Mouse (Mus musculus) neural tube, embryonic 12.5 days (tissue): ENCODE measurements at regions not wholly inside any gene's neighbourhood (a gene's known extent, or its start where the extent isn't known, plus 50 kb on each side); places are given as distances from the start of the nearest gene placed in this dataset.
"Not testable (repeated sequence)": the region's sequence is repeated elsewhere in the genome, so short reads cannot be mapped to it uniquely, and the experiment has no call there.

Source experiments
- ATAC-seq: fragments of 200-750 bp; cut with Nextera tagmentation; 2 replicates; pipeline ENCODE4 v1.8.0; 2017; ENCODE audit warnings: low read depth, mild to moderate bottlenecking, moderate TSS enrichment, moderate library complexity; ENCODE audit not compliant: low FRiP score
- H3K27ac ChIP-seq: fragments of 300-500 bp; sonication (generic); 2 replicates; pipeline ENCODE4 v1.5.1; 2016
- H3K27me3 ChIP-seq: fragments of 300-500 bp; sonication (generic); replicated peaks from 2 replicates; pipeline ENCODE4 v1.6.1; 2016; ENCODE audit warnings: mild to moderate bottlenecking
- H3K36me3 ChIP-seq: fragments of 300-500 bp; sonication (generic); 2 replicates; pipeline ENCODE4 v1.6.1; 2016; ENCODE audit warnings: mild to moderate bottlenecking
- H3K4me1 ChIP-seq: fragments of 300-500 bp; sonication (generic); 2 replicates; pipeline ENCODE4 v1.6.1; 2016
- H3K4me2 ChIP-seq: fragments of 300-500 bp; sonication (generic); replicated peaks from 2 replicates; pipeline ENCODE4 v1.6.1; 2016; ENCODE audit warnings: mild to moderate bottlenecking
- H3K4me3 ChIP-seq: fragments of 300-500 bp; sonication (generic); 2 replicates; pipeline ENCODE4 v1.5.1; 2016
- H3K9ac ChIP-seq: fragments of 300-500 bp; sonication (generic); 2 replicates; pipeline ENCODE4 v1.6.1; 2016; ENCODE audit warnings: mild to moderate bottlenecking
- H3K9me3 ChIP-seq: fragments of 300-500 bp; sonication (generic); 2 replicates; pipeline ENCODE4 v1.6.1; 2016; ENCODE audit warnings: mild to moderate bottlenecking
- WGBS: fragments of 180-500 bp; shearing (Covaris S2); methylation state at CpG from one replicate; pipeline ENCODE4 v1.1.7; 2016; 5-methylcytosine and 5-hydroxymethylcytosine counted together

DNA sequence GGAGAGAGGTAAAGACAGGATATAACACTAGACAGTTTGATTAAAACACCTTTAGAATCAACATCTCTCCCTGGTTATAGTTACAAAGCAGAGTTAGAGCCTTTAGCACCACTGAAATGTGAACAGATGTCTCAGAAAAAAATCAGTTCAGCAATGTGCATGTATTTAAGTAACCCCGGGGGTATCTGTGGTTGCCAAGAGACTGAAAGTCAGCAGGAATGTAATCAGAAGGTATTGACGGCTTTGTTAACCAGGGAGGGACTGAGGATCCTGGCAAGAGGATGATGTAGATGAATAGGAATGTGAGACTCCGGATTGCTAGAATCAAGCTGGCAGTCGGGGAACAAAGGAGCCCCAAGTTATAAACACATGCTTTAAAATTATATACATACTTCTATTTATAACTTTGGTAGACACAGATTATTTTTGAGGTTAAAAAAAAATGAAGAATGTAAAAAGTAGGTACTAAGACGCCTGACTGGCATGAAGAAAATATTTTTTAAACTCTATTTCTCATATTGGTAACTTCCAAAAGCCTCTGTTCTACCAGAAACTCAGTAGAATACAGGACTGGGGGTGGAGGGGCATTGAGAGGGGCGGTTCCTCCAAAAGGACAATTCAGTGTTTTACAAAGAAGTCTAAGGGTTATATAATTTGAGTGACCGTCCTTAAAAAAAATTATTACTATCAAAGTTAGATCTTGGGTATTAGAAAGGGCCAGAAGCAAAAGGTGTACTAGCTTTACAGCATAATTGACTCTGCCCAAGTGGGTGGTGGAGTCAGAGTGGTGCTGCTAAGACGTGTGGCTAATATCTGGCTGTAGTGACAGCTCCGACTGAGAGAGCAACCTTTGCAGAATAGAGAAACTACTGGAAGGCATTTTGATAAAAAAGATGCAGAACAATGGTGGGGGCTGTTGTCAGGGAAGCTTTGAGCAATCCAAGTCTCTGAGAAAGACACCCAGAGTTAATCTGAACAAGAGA lies 341.2 kb upstream of the Gm6657 start:
- Histone ChIP-seq H3K4me3 (no peak overlapping the region), H3K9me3 (no peaks in the 10 kb centered on the region), H3K27me3 (no peaks in the 10 kb centered on the region), H3K4me1 (peaks cover 21% of the 10 kb centered on the region), H3K9ac (no peak overlapping the region), H3K4me2 (no peak overlapping the region), H3K36me3 (no peaks in the 10 kb centered on the region), H3K27ac (no peak overlapping the region)
- no peak; the same call in 1 of the 2 replicates for ATAC-seq
- 25% methylated on average over 9 of the region's 9 CpGs for WGBS

DNA sequence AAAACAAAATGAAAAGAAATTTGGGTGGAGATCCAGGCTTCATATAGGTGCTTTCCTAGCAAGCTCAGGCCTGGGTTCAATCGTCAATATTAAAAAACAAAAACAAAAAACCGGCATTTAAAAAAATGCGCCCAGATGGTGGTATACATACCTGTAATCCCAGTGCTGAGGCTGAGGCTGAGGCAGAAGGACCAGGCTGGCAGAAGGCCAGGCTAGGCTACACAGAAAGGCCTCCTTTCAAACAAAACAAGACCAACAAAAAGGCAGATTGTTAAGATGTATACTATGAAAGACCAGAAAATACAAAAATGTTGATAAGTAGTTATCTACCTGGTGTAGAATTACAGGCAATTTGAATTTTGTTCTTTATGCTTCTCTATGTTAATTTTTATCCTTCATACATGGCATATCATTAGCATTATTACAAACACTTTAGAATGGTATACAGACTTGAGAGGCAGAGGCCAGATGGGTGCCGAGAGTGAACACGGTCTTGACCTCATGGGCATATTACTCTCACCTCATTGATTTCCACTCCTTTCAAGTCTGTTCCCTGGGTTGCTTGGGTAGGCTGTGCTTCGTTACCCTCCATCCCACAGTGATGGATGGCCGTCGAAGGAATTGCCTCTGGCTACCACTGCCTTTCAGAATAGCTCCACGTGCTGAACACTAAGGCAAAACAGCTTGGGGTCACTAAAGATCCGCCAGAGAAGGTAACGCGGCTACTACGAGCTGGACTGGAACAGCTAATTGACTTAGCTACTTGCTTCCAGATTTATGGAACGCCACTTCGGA lies 339.6 kb upstream of the Gm6657 start:
- Histone ChIP-seq H3K27ac (no peak overlapping the region), H3K4me3 (no peak overlapping the region), H3K27me3 (no peaks in the 10 kb centered on the region), H3K9ac (no peak overlapping the region), H3K36me3 (no peaks in the 10 kb centered on the region), H3K4me2 (no peak overlapping the region), H3K9me3 (no peaks in the 10 kb centered on the region), H3K4me1 (peaks cover 21% of the 10 kb centered on the region)
- peak; percentile 88 for ATAC-seq
- WGBS: 26% methylated on average over 15 of the region's 15 CpGs

DNA sequence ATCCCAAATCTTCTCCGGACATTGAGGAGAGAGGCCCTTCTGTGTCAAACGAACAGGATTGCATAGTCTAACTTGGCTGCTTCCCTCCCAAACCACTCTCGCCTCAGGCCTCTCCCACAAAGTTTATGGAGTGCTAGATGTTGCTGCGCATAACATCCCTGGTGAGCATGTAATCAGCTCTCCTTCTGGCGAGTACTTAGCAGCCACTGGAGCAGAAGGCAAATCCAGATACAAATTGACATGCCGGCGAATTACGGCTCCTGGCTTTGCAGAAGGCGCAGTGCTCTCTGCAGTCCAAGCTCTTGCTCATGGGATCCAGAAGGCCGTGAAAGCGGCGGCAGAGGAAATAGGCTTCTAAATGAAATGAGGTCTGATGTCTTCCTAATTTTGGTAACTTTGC lies 338.2 kb upstream of the Gm6657 start:
- 38% methylated on average over 12 of the region's 12 CpGs for WGBS
- no peak overlapping the region for H3K9ac ChIP-seq
- H3K36me3 ChIP-seq: no peaks in the 10 kb centered on the region
- no peak overlapping the region for H3K4me3 ChIP-seq
- no peaks in the 10 kb centered on the region for H3K9me3 ChIP-seq
- H3K4me2 ChIP-seq: no peak overlapping the region
- peaks cover 24% of the 10 kb centered on the region for H3K4me1 ChIP-seq
- H3K27me3 ChIP-seq: no peaks in the 10 kb centered on the region
- no peak overlapping the region for H3K27ac ChIP-seq
- no peak for ATAC-seq

DNA sequence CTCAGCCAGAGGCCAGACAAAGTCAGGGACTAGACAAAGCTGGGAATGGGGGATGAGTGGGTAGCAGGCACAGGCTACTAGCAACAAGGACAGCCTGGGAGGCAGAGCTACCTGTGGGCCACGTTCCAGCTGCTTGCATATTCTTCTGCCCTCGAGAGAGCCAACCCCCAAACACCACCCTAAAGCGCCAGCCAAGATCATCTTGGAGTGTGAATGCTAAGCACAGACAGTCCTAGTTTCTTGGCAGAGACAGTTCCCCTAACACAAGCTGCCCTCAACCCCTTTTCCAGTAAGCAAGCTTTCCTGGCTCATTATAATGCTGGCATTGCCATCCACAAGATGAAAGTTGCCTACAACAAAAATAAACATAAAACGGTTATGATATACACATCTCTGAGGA lies 336.8 kb upstream of the Gm6657 start:
- H3K9ac ChIP-seq: no peak overlapping the region
- H3K9me3 ChIP-seq: no peaks in the 10 kb centered on the region
- H3K27ac ChIP-seq: no peak overlapping the region
- no peaks in the 10 kb centered on the region for H3K36me3 ChIP-seq
- H3K4me3 ChIP-seq: no peak overlapping the region
- 80% methylated on average over 4 of the region's 4 CpGs for WGBS
- H3K4me2 ChIP-seq: no peak overlapping the region
- H3K27me3 ChIP-seq: no peaks in the 10 kb centered on the region
- ATAC-seq: no peak
- H3K4me1 ChIP-seq: peaks cover 29% of the 10 kb centered on the region

DNA sequence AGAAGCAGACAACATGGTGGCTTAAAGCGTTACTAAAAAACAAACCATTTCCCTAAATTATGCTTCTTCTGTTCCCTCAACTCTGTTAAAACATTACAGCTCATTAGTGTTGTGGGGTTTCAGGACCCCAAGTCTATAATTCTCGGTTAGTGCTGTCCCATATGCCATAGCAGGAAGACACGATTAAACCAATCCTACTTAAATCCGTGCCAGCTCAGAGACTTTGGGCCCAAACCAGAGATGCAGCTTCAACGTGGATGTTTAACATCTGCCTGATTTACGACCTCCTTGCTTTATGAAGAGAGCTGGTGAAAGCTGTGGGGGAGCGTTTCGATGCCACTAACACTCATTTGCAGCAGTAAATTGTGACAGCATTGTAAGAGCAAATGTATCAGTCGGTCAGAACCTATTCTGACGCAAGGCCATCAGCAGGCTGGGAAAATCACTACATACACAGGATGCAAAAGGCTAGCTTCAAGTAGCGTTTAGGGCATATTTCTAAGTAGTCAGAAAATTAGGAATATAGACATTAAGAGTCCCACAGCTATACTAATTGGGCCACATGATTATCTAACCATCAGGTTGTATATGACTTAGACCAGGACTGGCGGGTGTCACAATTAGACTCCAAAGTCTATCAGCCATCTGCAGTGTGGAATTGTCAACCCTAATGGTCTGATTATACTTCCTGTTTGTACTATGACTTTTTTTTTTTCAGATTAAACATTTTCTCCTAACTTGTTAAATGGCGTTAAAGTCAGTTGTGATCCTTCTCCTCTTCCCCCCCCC lies 333.1 kb upstream of the Gm6657 start:
- 45% methylated on average over 13 of the region's 13 CpGs for WGBS
- no peaks in the 10 kb centered on the region for H3K36me3 ChIP-seq
- no peak overlapping the region for H3K4me2 ChIP-seq
- H3K27ac ChIP-seq: no peak overlapping the region
- no peak overlapping the region for H3K9ac ChIP-seq
- peak; percentile 48; the same call in 1 of the 2 replicates for ATAC-seq
- H3K9me3 ChIP-seq: no peaks in the 10 kb centered on the region
- H3K4me3 ChIP-seq: no peak overlapping the region
- H3K4me1 ChIP-seq: peaks cover 9% of the 10 kb centered on the region
- H3K27me3 ChIP-seq: no peaks in the 10 kb centered on the region

DNA sequence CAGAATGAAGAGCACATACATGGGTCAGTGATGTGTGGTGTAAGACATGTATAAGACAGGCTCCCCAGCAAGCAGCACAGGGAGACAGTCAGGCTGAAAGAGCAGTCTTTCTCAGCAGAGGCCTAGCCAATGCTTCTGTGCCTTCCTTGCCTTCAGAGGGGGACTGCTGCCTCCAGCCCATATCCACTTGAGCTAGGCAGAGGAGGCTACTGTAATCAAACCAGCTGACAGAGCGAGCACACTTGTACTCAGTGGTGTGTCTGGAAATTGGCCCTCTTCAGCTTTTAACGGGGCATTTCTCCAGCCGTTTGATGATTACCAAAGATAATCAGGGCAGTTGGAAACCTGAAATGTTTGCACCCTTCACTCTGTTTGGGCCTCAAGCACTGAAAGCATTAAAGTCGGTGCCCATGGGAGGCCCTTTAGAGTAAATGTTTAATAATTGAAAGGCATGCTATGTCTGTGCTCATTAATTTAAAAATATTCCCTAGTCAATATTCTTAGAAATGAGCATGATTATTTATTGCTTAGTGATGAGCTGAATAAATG lies 326.0 kb upstream of the Gm6657 start:
- 74% methylated on average over 4 of the region's 4 CpGs for WGBS
- H3K4me1 ChIP-seq: no peaks in the 10 kb centered on the region
- H3K27ac ChIP-seq: no peak overlapping the region
- no peak overlapping the region for H3K9ac ChIP-seq
- H3K4me2 ChIP-seq: no peak overlapping the region
- no peak for ATAC-seq
- no peaks in the 10 kb centered on the region for H3K9me3 ChIP-seq
- no peak overlapping the region for H3K4me3 ChIP-seq
- H3K27me3 ChIP-seq: no peaks in the 10 kb centered on the region
- H3K36me3 ChIP-seq: no peaks in the 10 kb centered on the region

DNA sequence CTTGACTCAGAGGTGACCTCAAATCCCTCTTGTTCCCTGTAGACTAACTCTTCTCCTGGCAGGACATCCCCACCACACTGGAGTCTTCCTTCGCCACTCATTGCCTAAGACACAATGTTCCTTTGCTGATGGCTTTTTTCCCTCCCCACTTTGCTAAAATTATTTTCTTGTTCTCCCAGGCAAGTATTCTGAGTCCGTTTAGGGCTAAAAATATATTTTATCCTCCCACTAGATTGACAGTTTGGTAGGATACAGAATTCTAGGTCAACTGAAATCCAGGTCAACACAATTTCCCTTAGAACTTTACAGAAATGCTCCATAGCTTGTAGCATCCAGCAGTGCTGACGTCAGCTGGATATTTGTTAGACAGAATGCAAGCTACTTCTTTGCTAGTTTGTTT lies 324.7 kb upstream of the Gm6657 start:
- Histone ChIP-seq H3K36me3 (no peaks in the 10 kb centered on the region), H3K4me3 (no peak overlapping the region), H3K4me2 (no peak overlapping the region), H3K4me1 (no peaks in the 10 kb centered on the region), H3K27ac (no peak overlapping the region), H3K9me3 (no peaks in the 10 kb centered on the region), H3K9ac (no peak overlapping the region), H3K27me3 (no peaks in the 10 kb centered on the region)
- ATAC-seq: no peak
- 90% methylated on average over 3 of the region's 3 CpGs for WGBS

DNA sequence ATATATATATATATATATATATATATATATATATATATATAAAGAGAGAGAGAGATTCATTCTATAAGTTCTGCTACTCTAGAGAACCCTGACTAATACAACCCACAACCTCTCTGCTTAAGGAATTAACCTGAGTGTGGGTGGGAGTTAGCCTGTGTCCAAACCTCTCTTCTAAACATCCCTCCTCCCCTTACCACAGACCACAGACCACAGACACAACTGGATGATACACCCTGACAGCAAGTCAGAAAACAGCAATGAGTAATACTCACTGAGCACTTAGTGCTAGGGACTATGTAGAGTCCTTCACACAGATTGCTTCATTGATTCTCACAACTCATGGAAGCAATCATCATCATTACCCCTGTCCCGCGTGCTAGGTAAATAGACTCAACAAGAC lies 306.7 kb upstream of the Gm6657 start:
- H3K9ac ChIP-seq: no peak overlapping the region
- WGBS: 90% methylated on average over 2 of the region's 2 CpGs
- no peak overlapping the region for H3K4me2 ChIP-seq

DNA sequence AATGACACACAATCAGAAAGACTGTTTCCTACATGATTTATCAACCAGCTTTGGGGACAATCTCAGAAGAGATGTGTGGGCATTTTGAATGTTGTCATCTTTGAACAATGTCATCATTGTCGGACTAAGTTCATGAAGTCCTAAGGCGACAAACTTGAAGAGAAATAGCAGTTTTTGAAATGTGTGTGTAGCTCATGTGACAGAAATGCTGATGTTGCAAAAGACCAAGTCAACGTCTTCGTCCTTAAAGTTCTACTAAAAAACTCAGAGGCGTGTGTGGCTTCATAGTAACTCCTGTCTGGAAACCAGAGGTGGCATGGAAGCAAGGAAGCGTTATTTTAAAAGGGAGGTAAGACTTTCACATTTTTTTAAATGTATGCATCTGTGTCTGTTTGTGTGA lies 302.6 kb upstream of the Gm6657 start:
- Histone ChIP-seq H3K27me3 (no peaks in the 10 kb centered on the region), H3K9me3 (no peaks in the 10 kb centered on the region), H3K36me3 (no peaks in the 10 kb centered on the region), H3K27ac (no peak overlapping the region), H3K9ac (no peak overlapping the region), H3K4me1 (no peaks in the 10 kb centered on the region; the same call in 1 of the 2 replicates), H3K4me3 (no peak overlapping the region), H3K4me2 (no peak overlapping the region)
- 94% methylated on average over 6 of the region's 6 CpGs for WGBS
- no peak for ATAC-seq

More for the DNA sequence above, 306.7 kb upstream of the Gm6657 start:
- Histone ChIP-seq H3K4me3 (no peak overlapping the region), H3K27me3 (no peaks in the 10 kb centered on the region), H3K36me3 (no peaks in the 10 kb centered on the region), H3K9me3 (no peaks in the 10 kb centered on the region), H3K27ac (no peak overlapping the region), H3K4me1 (no peaks in the 10 kb centered on the region)
- ATAC-seq: no peak

DNA sequence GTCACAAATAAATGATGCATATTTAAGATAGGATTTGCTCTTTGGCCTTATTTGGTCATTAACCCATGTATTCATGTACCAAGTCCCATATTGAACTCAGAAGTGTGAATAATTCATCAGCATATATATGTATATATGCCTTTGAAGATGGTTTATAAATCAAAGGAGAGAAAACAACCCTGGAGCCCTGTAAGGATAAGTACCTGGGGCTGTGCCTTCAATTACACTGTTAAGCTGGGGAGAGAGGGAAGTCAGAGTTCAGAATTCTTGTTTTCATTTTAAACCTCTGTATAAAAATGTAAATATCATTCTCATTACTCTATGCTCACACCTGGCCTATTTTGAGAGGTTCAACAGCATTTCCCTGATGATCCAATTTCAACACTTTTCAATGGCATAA lies 299.8 kb upstream of the Gm6657 start:
- H3K4me3 ChIP-seq: no peak overlapping the region
- H3K27ac ChIP-seq: no peak overlapping the region
- no peaks in the 10 kb centered on the region for H3K27me3 ChIP-seq
- no peak overlapping the region for H3K9ac ChIP-seq
- no peaks in the 10 kb centered on the region; the same call in 1 of the 2 replicates for H3K4me1 ChIP-seq
- no peaks in the 10 kb centered on the region for H3K9me3 ChIP-seq
- no peak overlapping the region for H3K4me2 ChIP-seq
- ATAC-seq: no peak
- no peaks in the 10 kb centered on the region for H3K36me3 ChIP-seq

DNA sequence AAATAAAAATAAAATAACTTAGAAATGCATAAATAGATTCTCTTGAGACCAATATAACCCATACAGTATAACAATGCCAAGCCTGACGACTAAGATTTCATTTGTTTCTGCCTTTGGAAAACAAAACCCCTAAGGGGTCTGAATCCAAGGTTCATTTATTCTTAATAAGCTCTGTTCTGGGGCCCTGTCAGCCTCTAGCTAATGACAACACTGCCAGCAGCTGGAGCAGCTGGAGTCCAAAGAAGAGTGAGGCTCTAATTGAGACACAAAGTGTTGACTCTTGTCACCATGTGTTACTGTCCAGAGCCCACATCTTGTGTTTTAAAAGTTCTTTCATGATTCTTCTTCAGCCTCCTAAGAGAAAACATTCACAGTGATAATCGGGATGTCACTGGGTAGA lies 298.5 kb upstream of the Gm6657 start:
- H3K4me1 ChIP-seq: no peaks in the 10 kb centered on the region; the same call in 1 of the 2 replicates
- H3K9ac ChIP-seq: no peak overlapping the region
- H3K4me3 ChIP-seq: no peak overlapping the region
- no peaks in the 10 kb centered on the region for H3K27me3 ChIP-seq
- no peak for ATAC-seq
- WGBS: 60% methylated on average over 2 of the region's 2 CpGs
- H3K36me3 ChIP-seq: no peaks in the 10 kb centered on the region
- H3K4me2 ChIP-seq: no peak overlapping the region
- no peak overlapping the region for H3K27ac ChIP-seq
- no peaks in the 10 kb centered on the region for H3K9me3 ChIP-seq

DNA sequence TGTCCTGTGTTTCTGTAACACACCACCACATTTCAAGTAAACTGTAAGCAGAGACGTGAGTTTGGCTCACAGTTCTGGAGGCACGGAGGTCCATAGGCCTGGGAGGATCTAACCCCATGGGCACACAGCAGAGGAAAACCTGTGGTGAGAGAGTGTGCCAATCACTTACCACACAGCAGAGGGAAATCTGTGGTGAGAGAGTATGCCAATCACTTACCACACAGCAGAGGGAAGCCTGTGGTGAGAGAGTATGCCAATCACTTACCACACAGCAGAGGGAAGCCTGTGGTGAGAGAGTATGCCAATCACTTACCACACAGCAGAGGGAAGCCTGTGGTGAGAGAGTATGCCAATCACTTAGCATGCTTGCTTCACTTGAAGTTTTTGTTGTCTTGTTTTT lies 295.1 kb upstream of the Gm6657 start:
- not testable (repeated sequence) for H3K4me2 ChIP-seq, H3K27ac ChIP-seq, ATAC-seq, H3K4me1 ChIP-seq, H3K27me3 ChIP-seq, H3K9me3 ChIP-seq, H3K4me3 ChIP-seq, H3K36me3 ChIP-seq, H3K9ac ChIP-seq
- WGBS: 96% methylated on average over 2 of the region's 2 CpGs
